Mouse (Mus musculus) stomach, postnatal 0 days (tissue): ENCODE measurements around the gene Slc27a4. TPM values are rescaled to one million over a fixed set of nuclear protein-coding genes. Genes with fewer than 3 reads are reported as not detected.

Experiments
- ATAC-seq: fragments of 200-750 bp; cut with Nextera tagmentation; 2 replicates; pipeline ENCODE4 v1.8.0; 2017; ENCODE audit not compliant: low FRiP score, low TSS enrichment
- DNase-seq: peaks from one replicate; pipeline ENCODE4 v3.0.0-alpha.2; 2016; ENCODE audit warnings: low spot score
- H3K27ac ChIP-seq: fragments of 300-500 bp; sonication (generic); replicated peaks from 2 replicates; pipeline ENCODE4 v1.5.1; 2014; ENCODE audit warnings: mild to moderate bottlenecking, control low read depth
- H3K27me3 ChIP-seq: fragments of 300-500 bp; sonication (generic); 2 replicates; pipeline ENCODE4 v1.6.1; 2014; ENCODE audit warnings: low read length; ENCODE audit not compliant: control insufficient read depth, insufficient read depth
- H3K36me3 ChIP-seq: fragments of 300-500 bp; sonication (generic); 2 replicates; pipeline ENCODE4 v1.6.1; 2014; ENCODE audit warnings: low read length, mixed read lengths; ENCODE audit not compliant: control insufficient read depth, insufficient read depth
- H3K4me1 ChIP-seq: fragments of 300-500 bp; sonication (generic); replicated peaks from 2 replicates; pipeline ENCODE4 v1.6.1; 2014; ENCODE audit warnings: antibody characterized with exemption; ENCODE audit not compliant: control insufficient read depth, insufficient read depth
- H3K4me2 ChIP-seq: fragments of 300-500 bp; sonication (generic); replicated peaks from 2 replicates; pipeline ENCODE4 v1.6.1; 2014; ENCODE audit warnings: low read depth, mild to moderate bottlenecking, control low read depth, moderate library complexity
- H3K4me3 ChIP-seq: fragments of 300-500 bp; sonication (generic); 2 replicates; pipeline ENCODE4 v1.5.1; 2014; ENCODE audit warnings: low read depth, low read length, control low read depth
- H3K9ac ChIP-seq: fragments of 300-500 bp; sonication (generic); 2 replicates; pipeline ENCODE4 v1.6.1; 2014; ENCODE audit warnings: mild to moderate bottlenecking, low read length, control low read depth, mixed read lengths
- H3K9me3 ChIP-seq: fragments of 300-500 bp; sonication (generic); 2 replicates; pipeline ENCODE4 v1.6.1; 2016; ENCODE audit warnings: low read length; ENCODE audit not compliant: control insufficient read depth
- CTCF ChIP-seq: IDR thresholded peaks from 2 replicates; pipeline ENCODE4 v1.5.1; 2016; ENCODE audit warnings: antibody characterized with exemption, low read depth, mild to moderate bottlenecking, moderate library complexity
- EP300 ChIP-seq: optimal IDR thresholded peaks from 2 replicates; pipeline ENCODE3; 2016; ENCODE audit warnings: antibody characterized with exemption
- WGBS: fragments of 180-500 bp; shearing (Covaris S2); extraction: QIAGEN DNeasy Blood & Tissue Kit; methylation state at CpG from one replicate; pipeline ENCODE4 v1.1.7; 2014; 5-methylcytosine and 5-hydroxymethylcytosine counted together
- polyA plus RNA-seq: library from polyadenylated mRNA; unstranded; fragments of >200 nt; fragmentation: Nextera tagmentation; extraction: Ambion mirVana; gene quantifications from 2 replicates; pipeline ENCODE4 v1.2.1, GENCODE M21; 2015

The Slc27a4 gene
- polyA plus RNA-seq, 1 experiment from 2014 or later = 34.0 TPM

GRCm38 (mm10) chr2:29817426-29818232 lies 15.2 kb downstream of the Slc27a4 start:
- Histone ChIP-seq H3K4me1 (0 out of 2 replicates have a peak, but pooled peaks cover 2% of the 10 kb centered on the region), H3K27ac (peak overlapping the region; percentile 70), H3K9ac (no peak overlapping the region), H3K4me3 (no peak overlapping the region), H3K27me3 (no peaks in the 10 kb centered on the region), H3K9me3 (no peaks in the 10 kb centered on the region), H3K4me2 (no peak overlapping the region; the same call in 1 of the 2 replicates), H3K36me3 (peaks cover 12% of the 10 kb centered on the region)
- peak; percentile 79 for TF ChIP-seq CTCF
- no peak for TF ChIP-seq EP300
- ATAC-seq (peak; percentile 76), DNase-seq (peak; percentile 86)
- 29% methylated on average over 8 of the region's 8 CpGs for WGBS

- ATAC-seq = no peak
- H3K36me3 ChIP-seq = peaks cover 6% of the 10 kb centered on the region; the same call in 1 of the 2 replicates
- no peak for DNase-seq
- H3K4me1 ChIP-seq = 0 out of 2 replicates have a peak, but pooled peaks cover 2% of the 10 kb centered on the region
- TF ChIP-seq EP300 (no peak), CTCF (no peak)
- 27% methylated on average over 2 of the region's 2 CpGs for WGBS
- no peaks in the 10 kb centered on the region for H3K27me3 ChIP-seq
- H3K4me2 ChIP-seq = peak overlapping the region; percentile 76; the same call in 1 of the 2 replicates
- H3K4me3 ChIP-seq = no peak overlapping the region
- H3K27ac ChIP-seq = no peak overlapping the region
- no peaks in the 10 kb centered on the region for H3K9me3 ChIP-seq
- no peak overlapping the region for H3K9ac ChIP-seq
Measured at GRCm38 (mm10) chr2:29819363-29819762, 16.9 kb downstream of the Slc27a4 start.

- Histone ChIP-seq H3K36me3 (peaks cover 5% of the 10 kb centered on the region; the same call in 1 of the 2 replicates), H3K27me3 (no peaks in the 10 kb centered on the region), H3K4me2 (peak within 1 kb of the TSS; percentile 76), H3K4me3 (peak within 1 kb of the TSS; percentile 48), H3K9me3 (no peaks in the 10 kb centered on the region), H3K27ac (peak within 1 kb of the TSS; percentile 94), H3K9ac (peak within 1 kb of the TSS; percentile 71), H3K4me1 (0 out of 2 replicates have a peak, but pooled peaks cover 2% of the 10 kb centered on the region)
- 2% methylated on average over 33 of the region's 35 CpGs for WGBS
- peak; percentile 84 for DNase-seq
- ATAC-seq = peak; percentile 76
- TF ChIP-seq EP300 (peak; percentile 9), CTCF (peak; percentile 20; the same call in 1 of the 2 replicates)
Measured at GRCm38 (mm10) chr2:29820025-29820817, 17.8 kb downstream of the Slc27a4 start, which contains the start of gene Urm1. Urm1 (plus strand) TSS chr2:29820075.

- DNase-seq (no peak), ATAC-seq (no peak)
- Histone ChIP-seq H3K4me3 (peak overlapping the region; percentile 96), H3K36me3 (no peaks in the 10 kb centered on the region), H3K27ac (peak overlapping the region; percentile 71), H3K4me1 (no peaks in the 10 kb centered on the region), H3K4me2 (peak overlapping the region; percentile 58), H3K27me3 (no peaks in the 10 kb centered on the region), H3K9me3 (no peaks in the 10 kb centered on the region), H3K9ac (peak overlapping the region; percentile 47)
- WGBS = 7% methylated on average over 11 of the region's 11 CpGs
- TF ChIP-seq EP300 = no peak
- TF ChIP-seq CTCF = no peak
Measured at GRCm38 (mm10) chr2:29826318-29826925, 24.0 kb downstream of the Slc27a4 start.

GRCm38 (mm10) chr2:29826926-29827708 lies 24.7 kb downstream of the Slc27a4 start:
- Histone ChIP-seq H3K9me3 (no peaks in the 10 kb centered on the region), H3K4me2 (peak overlapping the region; percentile 77), H3K27me3 (no peaks in the 10 kb centered on the region), H3K36me3 (no peaks in the 10 kb centered on the region), H3K9ac (peak overlapping the region; percentile 83), H3K27ac (peak overlapping the region; percentile 71), H3K4me1 (no peaks in the 10 kb centered on the region), H3K4me3 (peak overlapping the region; percentile 96)
- peak; percentile 97 for ATAC-seq
- under 1% methylated on average over 48 of the region's 48 CpGs for WGBS
- DNase-seq = peak; percentile 97
- no peak for TF ChIP-seq EP300
- TF ChIP-seq CTCF = no peak
